Mouse (Mus musculus): Measurements from ENCODE around the gene H2al1f. TPM values are rescaled to one million over a fixed set of nuclear protein-coding genes. Genes with fewer than 3 reads are reported as not detected.
A peak's percentile ranks its signal among the peaks of the same experiment; 100 is the strongest.
"Not testable (repeated sequence)": the region's sequence is repeated elsewhere in the genome, so short reads cannot be mapped to it uniquely, and the experiment has no call there.

Gene H2al1f
- total and polyA plus RNA-seq, 3 experiments: not detected

- TF ChIP-seq CTCF (IDR thresholded peaks at IDR 0.05) (no peak), POLR2A (IDR thresholded peaks at IDR 0.05; ENCODE audit: insufficient read depth, low read depth, low read length) (no peak), EP300 (IDR thresholded peaks at IDR 0.05; ENCODE audit: insufficient read depth, low read depth, low read length) (no peak)
- WGBS: 39% methylated on average over 14 of the region's 14 CpGs
- intact Hi-C loops (cut with DNase I): no loop called here
- H3K36me3 ChIP-seq (ENCODE audit: control insufficient read depth, insufficient read depth, low read length): no peaks in the 10 kb centered on the region
- no peak overlapping the region for H3K4me3 ChIP-seq
- H3K9ac ChIP-seq (ENCODE audit: low read depth, low read length): no peak overlapping the region
- no peak overlapping the region for H3K27ac ChIP-seq
- H3K79me2 ChIP-seq (replicated peaks; ENCODE audit: control insufficient read depth, insufficient read depth, low read length): no peaks in the 10 kb centered on the region
- peak in 1 of 2 experiments; percentile 4 for DNase-seq
- H3K27me3 ChIP-seq (ENCODE audit: control insufficient read depth, insufficient read depth, low read length): no peaks in the 10 kb centered on the region
- H3K4me1 ChIP-seq (ENCODE audit: control insufficient read depth, insufficient read depth, low read length): peaks cover 4% of the 10 kb centered on the region; the same call in 1 of the 2 replicates
Measured at GRCm38 (mm10) chrX:11288306-11288882, 26.6 kb upstream of the H2al1f start.

GRCm38 (mm10) chrX:11289244-11289643, 25.7 kb upstream of the H2al1f start:
- no peaks in the 10 kb centered on the region for H3K36me3 ChIP-seq (ENCODE audit: control insufficient read depth, insufficient read depth, low read length)
- intact Hi-C loops (cut with DNase I): no loop called here
- no peak overlapping the region for H3K27ac ChIP-seq
- no peaks in the 10 kb centered on the region for H3K79me2 ChIP-seq (replicated peaks; ENCODE audit: control insufficient read depth, insufficient read depth, low read length)
- H3K4me3 ChIP-seq: no peak overlapping the region
- no peak overlapping the region for H3K9ac ChIP-seq (ENCODE audit: low read depth, low read length)
- no peak for DNase-seq
- no peaks in the 10 kb centered on the region for H3K27me3 ChIP-seq (ENCODE audit: control insufficient read depth, insufficient read depth, low read length)
- 62% methylated on average over 4 of the region's 4 CpGs for WGBS
- peaks cover 4% of the 10 kb centered on the region; the same call in 1 of the 2 replicates for H3K4me1 ChIP-seq (ENCODE audit: control insufficient read depth, insufficient read depth, low read length)
- TF ChIP-seq EP300 (IDR thresholded peaks at IDR 0.05; ENCODE audit: insufficient read depth, low read depth, low read length) (no peak), POLR2A (IDR thresholded peaks at IDR 0.05; ENCODE audit: insufficient read depth, low read depth, low read length) (no peak), CTCF (IDR thresholded peaks at IDR 0.05) (no peak)

- DNase-seq; H3K27ac ChIP-seq; H3K4me3 ChIP-seq; H3K27me3 ChIP-seq (ENCODE audit: control insufficient read depth, insufficient read depth, low read length); intact Hi-C loops (cut with DNase I); H3K4me1 ChIP-seq (ENCODE audit: control insufficient read depth, insufficient read depth, low read length); H3K9ac ChIP-seq (ENCODE audit: low read depth, low read length); H3K36me3 ChIP-seq (ENCODE audit: control insufficient read depth, insufficient read depth, low read length); H3K79me2 ChIP-seq (replicated peaks; ENCODE audit: control insufficient read depth, insufficient read depth, low read length): not testable (repeated sequence)
- no CpG with 5 or more reads among the region's 3 CpGs for WGBS
Measured at GRCm38 (mm10) chrX:11298957-11299356, 16.0 kb upstream of the H2al1f start, which contains the start of gene H2al1a. H2al1a (plus strand) TSS chrX:11299257.

- H3K79me2 ChIP-seq (replicated peaks; ENCODE audit: control insufficient read depth, insufficient read depth, low read length); H3K36me3 ChIP-seq (ENCODE audit: control insufficient read depth, insufficient read depth, low read length); H3K4me1 ChIP-seq (ENCODE audit: control insufficient read depth, insufficient read depth, low read length); H3K4me3 ChIP-seq; H3K27me3 ChIP-seq (ENCODE audit: control insufficient read depth, insufficient read depth, low read length); intact Hi-C loops (cut with DNase I); DNase-seq; H3K9ac ChIP-seq (ENCODE audit: low read depth, low read length); H3K27ac ChIP-seq: not testable (repeated sequence)
- WGBS: 93% methylated on average over 1 of the region's 3 CpGs
Measured at GRCm38 (mm10) chrX:11302132-11302531, 12.8 kb upstream of the H2al1f start, which contains the start of gene H2al1b. H2al1b (plus strand) TSS chrX:11302432.

- H3K4me1 ChIP-seq (ENCODE audit: control insufficient read depth, insufficient read depth, low read length); H3K27me3 ChIP-seq (ENCODE audit: control insufficient read depth, insufficient read depth, low read length); H3K9ac ChIP-seq (ENCODE audit: low read depth, low read length); intact Hi-C loops (cut with DNase I); DNase-seq; H3K79me2 ChIP-seq (replicated peaks; ENCODE audit: control insufficient read depth, insufficient read depth, low read length); H3K27ac ChIP-seq; H3K36me3 ChIP-seq (ENCODE audit: control insufficient read depth, insufficient read depth, low read length); H3K4me3 ChIP-seq: not testable (repeated sequence)
- WGBS: 80% methylated on average over 3 of the region's 6 CpGs
Measured at GRCm38 (mm10) chrX:11305355-11305754, 9.6 kb upstream of the H2al1f start, which contains the start of gene H2al1c. H2al1c (plus strand) TSS chrX:11305655.

GRCm38 (mm10) chrX:11308524-11308923, 6.4 kb upstream of the H2al1f start, which contains the start of gene H2al1d:
H2al1d (plus strand) TSS chrX:11308824.
- no CpG with 5 or more reads among the region's 6 CpGs for WGBS
- H3K27ac ChIP-seq; DNase-seq; H3K79me2 ChIP-seq (replicated peaks; ENCODE audit: control insufficient read depth, insufficient read depth, low read length); H3K27me3 ChIP-seq (ENCODE audit: control insufficient read depth, insufficient read depth, low read length); intact Hi-C loops (cut with DNase I); H3K36me3 ChIP-seq (ENCODE audit: control insufficient read depth, insufficient read depth, low read length); H3K4me1 ChIP-seq (ENCODE audit: control insufficient read depth, insufficient read depth, low read length); H3K9ac ChIP-seq (ENCODE audit: low read depth, low read length); H3K4me3 ChIP-seq: not testable (repeated sequence)

GRCm38 (mm10) chrX:11311634-11312033, 3.3 kb upstream of the H2al1f start, which contains the start of gene H2al1e:
H2al1e (plus strand) TSS chrX:11311934.
- DNase-seq; H3K27ac ChIP-seq; intact Hi-C loops (cut with DNase I); H3K9ac ChIP-seq (ENCODE audit: low read depth, low read length); H3K36me3 ChIP-seq (ENCODE audit: control insufficient read depth, insufficient read depth, low read length); H3K4me1 ChIP-seq (ENCODE audit: control insufficient read depth, insufficient read depth, low read length); H3K27me3 ChIP-seq (ENCODE audit: control insufficient read depth, insufficient read depth, low read length); H3K4me3 ChIP-seq; H3K79me2 ChIP-seq (replicated peaks; ENCODE audit: control insufficient read depth, insufficient read depth, low read length): not testable (repeated sequence)
- no CpG with 5 or more reads among the region's 3 CpGs for WGBS

GRCm38 (mm10) chrX:11317956-11318355, 3.0 kb downstream of the H2al1f start, which contains the start of gene H2al1g:
H2al1g (plus strand) TSS chrX:11318256.
- intact Hi-C loops (cut with DNase I); H3K27ac ChIP-seq: not testable (repeated sequence)

GRCm38 (mm10) chrX:11321192-11321591, 6.2 kb downstream of the H2al1f start, which contains the start of gene H2al1h:
H2al1h (plus strand) TSS chrX:11321492.
- H3K4me1 ChIP-seq (ENCODE audit: control insufficient read depth, insufficient read depth, low read length); DNase-seq; intact Hi-C loops (cut with DNase I); H3K4me3 ChIP-seq; H3K9ac ChIP-seq (ENCODE audit: low read depth, low read length); H3K27ac ChIP-seq; H3K36me3 ChIP-seq (ENCODE audit: control insufficient read depth, insufficient read depth, low read length); H3K79me2 ChIP-seq (replicated peaks; ENCODE audit: control insufficient read depth, insufficient read depth, low read length); H3K27me3 ChIP-seq (ENCODE audit: control insufficient read depth, insufficient read depth, low read length): not testable (repeated sequence)
- no CpG with 5 or more reads among the region's 6 CpGs for WGBS

More at GRCm38 (mm10) chrX:11317956-11318355, 3.0 kb downstream of the H2al1f start, which contains the start of gene H2al1g:
- not testable (repeated sequence) for H3K4me3 ChIP-seq; H3K4me1 ChIP-seq (ENCODE audit: control insufficient read depth, insufficient read depth, low read length); DNase-seq; H3K79me2 ChIP-seq (replicated peaks; ENCODE audit: control insufficient read depth, insufficient read depth, low read length); H3K36me3 ChIP-seq (ENCODE audit: control insufficient read depth, insufficient read depth, low read length); H3K9ac ChIP-seq (ENCODE audit: low read depth, low read length); H3K27me3 ChIP-seq (ENCODE audit: control insufficient read depth, insufficient read depth, low read length)
- no CpG with 5 or more reads among the region's 3 CpGs for WGBS

Data from heart, adult 2 months (tissue).